Mouse (Mus musculus): ENCODE measurements at regions not wholly inside any gene's neighbourhood (a gene's known extent, or its start where the extent isn't known, plus 50 kb on each side); places are given as distances from the start of the nearest gene placed in this dataset.

- Histone ChIP-seq H3K4me1 (ENCODE audit: control insufficient read depth, insufficient read depth, low read length) (no peaks in the 10 kb centered on the region), H3K27me3 (ENCODE audit: control insufficient read depth, insufficient read depth, low read length) (no peaks in the 10 kb centered on the region), H3K27ac (ENCODE audit: insufficient read depth, low read length) (no peak overlapping the region), H3K4me3 (replicated peaks; ENCODE audit: insufficient read depth, low read depth, low read length) (no peak overlapping the region)
- TF ChIP-seq CTCF (IDR thresholded peaks at IDR 0.05; ENCODE audit: borderline replicate concordance, insufficient read depth, low read depth, low read length) (no peak), POLR2A (IDR thresholded peaks at IDR 0.05; ENCODE audit: borderline replicate concordance, insufficient read depth, low read length) (no peak)
- WGBS, result 22% methylated on average over 3 of the region's 3 CpGs
- DNase-seq, result no peak
Observed at GRCm38 (mm10) chr5:80178723-80179122, 841.2 kb upstream of the Adgrl3 start.

GRCm38 (mm10) chr5:80180280-80180679, 839.7 kb upstream of the Adgrl3 start:
- Histone ChIP-seq H3K27me3 (ENCODE audit: control insufficient read depth, insufficient read depth, low read length) (no peaks in the 10 kb centered on the region), H3K4me3 (replicated peaks; ENCODE audit: insufficient read depth, low read depth, low read length) (no peak overlapping the region), H3K4me1 (ENCODE audit: control insufficient read depth, insufficient read depth, low read length) (no peaks in the 10 kb centered on the region), H3K27ac (ENCODE audit: insufficient read depth, low read length) (no peak overlapping the region)
- no peak for DNase-seq
- TF ChIP-seq CTCF (IDR thresholded peaks at IDR 0.05; ENCODE audit: borderline replicate concordance, insufficient read depth, low read depth, low read length) (no peak), POLR2A (IDR thresholded peaks at IDR 0.05; ENCODE audit: borderline replicate concordance, insufficient read depth, low read length) (no peak)
- WGBS, result 46% methylated on average over 2 of the region's 2 CpGs

DNA sequence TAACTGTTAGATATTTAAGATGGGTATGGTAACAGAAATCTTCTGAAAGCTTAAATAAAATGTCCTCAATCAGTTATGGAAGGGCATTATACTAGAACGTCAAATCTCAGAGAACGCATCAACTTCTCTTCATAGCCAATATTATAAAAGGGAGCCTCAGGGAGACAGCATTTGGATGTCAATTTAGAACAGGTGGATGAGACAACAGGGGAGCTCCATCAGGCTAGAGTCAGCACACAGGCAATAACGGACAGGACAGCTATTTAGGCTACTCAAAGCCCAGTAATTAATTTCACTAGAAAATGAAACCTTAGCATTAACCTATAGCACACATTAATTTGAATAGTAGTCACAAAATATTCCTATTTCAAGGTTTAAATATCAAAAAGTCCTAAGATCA, 827.5 kb upstream of the Adgrl3 start:
- TF ChIP-seq CTCF (IDR thresholded peaks at IDR 0.05; ENCODE audit: borderline replicate concordance, insufficient read depth, low read depth, low read length) (no peak), POLR2A (IDR thresholded peaks at IDR 0.05; ENCODE audit: borderline replicate concordance, insufficient read depth, low read length) (no peak)
- Histone ChIP-seq H3K4me1 (ENCODE audit: control insufficient read depth, insufficient read depth, low read length) (no peaks in the 10 kb centered on the region), H3K4me3 (replicated peaks; ENCODE audit: insufficient read depth, low read depth, low read length) (no peak overlapping the region), H3K27ac (ENCODE audit: insufficient read depth, low read length) (no peak overlapping the region), H3K27me3 (ENCODE audit: control insufficient read depth, insufficient read depth, low read length) (no peaks in the 10 kb centered on the region)
- peak in 1 of 2 experiments; percentile 62 for DNase-seq
- WGBS, result 6% methylated on average over 3 of the region's 3 CpGs

GRCm38 (mm10) chr5:80199626-80200025, 820.3 kb upstream of the Adgrl3 start:
- TF ChIP-seq POLR2A (IDR thresholded peaks at IDR 0.05; ENCODE audit: borderline replicate concordance, insufficient read depth, low read length), result no peak
- TF ChIP-seq CTCF (IDR thresholded peaks at IDR 0.05; ENCODE audit: borderline replicate concordance, insufficient read depth, low read depth, low read length), result no peak
- Histone ChIP-seq H3K4me1 (ENCODE audit: control insufficient read depth, insufficient read depth, low read length) (no peaks in the 10 kb centered on the region), H3K27ac (ENCODE audit: insufficient read depth, low read length) (no peak overlapping the region), H3K4me3 (replicated peaks; ENCODE audit: insufficient read depth, low read depth, low read length) (no peak overlapping the region), H3K27me3 (ENCODE audit: control insufficient read depth, insufficient read depth, low read length) (no peaks in the 10 kb centered on the region)
- DNase-seq, result no peak

DNA sequence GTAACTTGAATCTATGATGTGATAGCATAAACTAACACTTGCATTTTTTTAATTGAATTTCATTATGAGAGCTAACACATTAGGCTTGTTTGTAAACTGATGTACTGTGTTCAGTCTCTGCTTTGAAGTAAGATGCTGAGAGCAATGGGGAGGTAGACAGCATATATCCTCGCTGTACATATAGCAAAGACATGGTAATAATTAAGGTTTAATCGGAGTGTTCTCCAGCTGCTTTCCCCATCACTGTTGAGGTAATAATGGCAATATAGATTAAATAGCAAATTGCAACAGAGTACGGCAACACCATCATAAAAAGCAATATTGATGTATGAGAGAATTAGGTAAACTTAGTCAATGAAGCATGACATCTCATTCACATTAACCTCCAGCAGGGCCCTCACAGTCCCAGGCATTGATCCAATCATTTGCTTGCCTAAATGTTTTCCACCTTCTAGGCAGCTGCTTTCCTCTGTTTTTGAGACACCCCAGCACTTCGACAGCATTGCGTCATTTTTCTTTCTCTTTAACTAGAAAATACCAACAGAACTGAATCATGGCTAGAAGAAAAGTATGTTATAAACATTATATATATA, 771.3 kb upstream of the Adgrl3 start:
- H3K27me3 ChIP-seq (ENCODE audit: control insufficient read depth, insufficient read depth, low read length), result no peaks in the 10 kb centered on the region
- TF ChIP-seq POLR2A (IDR thresholded peaks at IDR 0.05; ENCODE audit: borderline replicate concordance, insufficient read depth, low read length) (no peak), CTCF (IDR thresholded peaks at IDR 0.05; ENCODE audit: borderline replicate concordance, insufficient read depth, low read depth, low read length) (no peak)
- no peak overlapping the region for H3K4me3 ChIP-seq (replicated peaks; ENCODE audit: insufficient read depth, low read depth, low read length)
- WGBS, result 76% methylated on average over 5 of the region's 5 CpGs
- no peak overlapping the region for H3K27ac ChIP-seq (ENCODE audit: insufficient read depth, low read length)
- H3K4me1 ChIP-seq (ENCODE audit: control insufficient read depth, insufficient read depth, low read length), result peaks cover 4% of the 10 kb centered on the region; the same call in 1 of the 2 replicates
- DNase-seq, result no peak

DNA sequence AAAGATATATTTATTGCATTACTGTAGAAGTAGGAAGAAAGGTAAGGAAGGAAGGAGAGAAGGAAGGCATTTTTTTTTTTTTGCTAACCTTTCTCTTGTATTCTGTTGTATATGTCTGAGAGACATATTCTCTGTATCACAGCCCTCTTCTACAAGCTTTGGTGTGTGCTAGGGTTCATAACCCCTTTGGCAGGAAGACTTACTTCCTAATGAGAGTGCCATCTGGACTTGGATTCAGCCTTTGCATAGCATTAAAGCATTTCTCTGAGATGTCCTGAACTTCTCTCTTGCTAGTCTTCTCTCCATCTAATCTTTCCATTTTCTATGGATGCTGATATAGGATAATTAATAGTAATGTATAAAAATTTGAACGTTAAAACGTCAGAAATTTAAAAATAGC, 768.0 kb upstream of the Adgrl3 start:
- H3K4me1 ChIP-seq (ENCODE audit: control insufficient read depth, insufficient read depth, low read length), result peaks cover 4% of the 10 kb centered on the region; the same call in 1 of the 2 replicates
- no peak overlapping the region for H3K27ac ChIP-seq (ENCODE audit: insufficient read depth, low read length)
- H3K27me3 ChIP-seq (ENCODE audit: control insufficient read depth, insufficient read depth, low read length), result no peaks in the 10 kb centered on the region
- no peak for TF ChIP-seq POLR2A (IDR thresholded peaks at IDR 0.05; ENCODE audit: borderline replicate concordance, insufficient read depth, low read length)
- TF ChIP-seq CTCF (IDR thresholded peaks at IDR 0.05; ENCODE audit: borderline replicate concordance, insufficient read depth, low read depth, low read length), result no peak
- H3K4me3 ChIP-seq (replicated peaks; ENCODE audit: insufficient read depth, low read depth, low read length), result no peak overlapping the region
- 76% methylated on average over 2 of the region's 2 CpGs for WGBS
- DNase-seq, result peak in 1 of 2 experiments; percentile 5

- no peak for TF ChIP-seq POLR2A (IDR thresholded peaks at IDR 0.05; ENCODE audit: borderline replicate concordance, insufficient read depth, low read length)
- TF ChIP-seq CTCF (IDR thresholded peaks at IDR 0.05; ENCODE audit: borderline replicate concordance, insufficient read depth, low read depth, low read length), result no peak
- peaks cover 4% of the 10 kb centered on the region; the same call in 1 of the 2 replicates for H3K4me1 ChIP-seq (ENCODE audit: control insufficient read depth, insufficient read depth, low read length)
- H3K27me3 ChIP-seq (ENCODE audit: control insufficient read depth, insufficient read depth, low read length), result no peaks in the 10 kb centered on the region
- no peak overlapping the region for H3K27ac ChIP-seq (ENCODE audit: insufficient read depth, low read length)
- 86% methylated on average over 9 of the region's 9 CpGs for WGBS
- H3K4me3 ChIP-seq (replicated peaks; ENCODE audit: insufficient read depth, low read depth, low read length), result no peak overlapping the region
- DNase-seq, result no peak
Observed at GRCm38 (mm10) chr5:80255046-80255445, 764.9 kb upstream of the Adgrl3 start.

DNA sequence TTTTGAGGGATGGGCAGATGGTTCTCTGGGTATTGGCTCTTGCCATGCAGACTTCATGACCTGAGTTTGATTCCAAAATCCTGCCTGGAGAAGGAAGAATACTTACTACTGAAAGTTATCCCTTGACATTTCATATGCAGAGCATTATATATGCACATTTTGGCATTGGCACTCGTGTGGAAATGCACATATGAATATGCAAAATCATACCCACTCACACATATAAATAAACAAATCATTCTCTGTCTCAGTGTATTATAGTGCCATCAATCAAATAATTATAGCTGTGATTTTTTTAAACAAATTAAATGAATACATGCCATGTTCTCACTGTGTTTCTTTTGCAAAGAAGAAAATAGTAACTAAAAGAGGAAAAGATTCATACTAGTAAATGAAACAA, 745.3 kb upstream of the Adgrl3 start:
- Histone ChIP-seq H3K27ac (ENCODE audit: insufficient read depth, low read length) (no peak overlapping the region), H3K27me3 (ENCODE audit: control insufficient read depth, insufficient read depth, low read length) (no peaks in the 10 kb centered on the region), H3K4me3 (replicated peaks; ENCODE audit: insufficient read depth, low read depth, low read length) (no peak overlapping the region), H3K4me1 (ENCODE audit: control insufficient read depth, insufficient read depth, low read length) (no peaks in the 10 kb centered on the region)
- TF ChIP-seq CTCF (IDR thresholded peaks at IDR 0.05; ENCODE audit: borderline replicate concordance, insufficient read depth, low read depth, low read length) (no peak), POLR2A (IDR thresholded peaks at IDR 0.05; ENCODE audit: borderline replicate concordance, insufficient read depth, low read length) (no peak)
- 18% methylated on average over 1 of the region's 1 CpGs for WGBS
- DNase-seq, result no peak
